Mouse (Mus musculus): Measurements from ENCODE around the gene Trappc4. TPM values are rescaled to one million over a fixed set of nuclear protein-coding genes. Genes with fewer than 3 reads are reported as not detected.
"Not testable (repeated sequence)": the region's sequence is repeated elsewhere in the genome, so short reads cannot be mapped to it uniquely, and the experiment has no call there.

Gene Trappc4
- 10 to 100 TPM; 70.5 to 75.0 TPM for total RNA-seq (2021)
- long read RNA-seq, experiment 1, transcript Trappc4-202 (4 exons, 935 nt), result minor isoform, 7 of 60 reads
- long read RNA-seq, experiment 1, transcript Trappc4-201 (5 exons, 1,220 nt), result major isoform, 51 of 60 reads
- long read RNA-seq, experiment 1, partial matches to known transcripts, result 0 of 60 reads
- long read RNA-seq, experiment 1, other reads (novel, unspliced or antisense), result 1 of 60 reads
- long read RNA-seq, experiment 2, transcript Trappc4-201 (5 exons, 1,220 nt), result major isoform, 60 of 80 reads
- long read RNA-seq, experiment 2, transcript Trappc4-202 (4 exons, 935 nt), result minor isoform, 10 of 80 reads
- long read RNA-seq, experiment 2, partial matches to known transcripts, result 1 of 80 reads
- long read RNA-seq, experiment 2, other reads (novel, unspliced or antisense), result 4 of 80 reads

- peak; percentile 71 to 88 for DNase-seq (ENCODE audit: low spot score in 2 of 2)
Observed at GRCm38 (mm10) chr9:44406906-44407751, at the start of gene Trappc4, which contains the start of gene Rps25. Gene Trappc4 (minus strand): TSS chr9:44407600. Gene Rps25 (plus strand): TSS chr9:44407139.

DNA sequence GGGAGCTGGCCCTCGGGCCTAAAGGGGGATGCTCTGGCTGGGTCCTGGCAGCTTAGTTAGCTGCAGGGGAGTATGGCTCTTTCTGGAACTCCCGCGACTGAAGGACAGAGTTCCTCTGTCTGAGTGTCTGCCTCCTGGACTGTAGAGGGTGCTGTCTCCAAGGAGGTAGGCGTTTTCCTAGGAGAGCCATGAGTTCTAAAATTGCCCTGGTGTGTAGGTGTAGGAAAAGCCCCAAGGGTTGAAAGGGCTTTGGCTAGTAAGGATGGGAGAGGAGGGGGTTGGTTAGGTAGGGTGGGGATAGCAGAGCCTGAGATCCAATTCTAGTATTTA, 47.5 kb upstream of the Trappc4 start, which contains the start of gene Upk2:
Upk2 (minus strand) TSS at position 86 of the 330 bp plus-strand sequence.
- no peak for DNase-seq (ENCODE audit: low spot score in 2 of 2)

DNA sequence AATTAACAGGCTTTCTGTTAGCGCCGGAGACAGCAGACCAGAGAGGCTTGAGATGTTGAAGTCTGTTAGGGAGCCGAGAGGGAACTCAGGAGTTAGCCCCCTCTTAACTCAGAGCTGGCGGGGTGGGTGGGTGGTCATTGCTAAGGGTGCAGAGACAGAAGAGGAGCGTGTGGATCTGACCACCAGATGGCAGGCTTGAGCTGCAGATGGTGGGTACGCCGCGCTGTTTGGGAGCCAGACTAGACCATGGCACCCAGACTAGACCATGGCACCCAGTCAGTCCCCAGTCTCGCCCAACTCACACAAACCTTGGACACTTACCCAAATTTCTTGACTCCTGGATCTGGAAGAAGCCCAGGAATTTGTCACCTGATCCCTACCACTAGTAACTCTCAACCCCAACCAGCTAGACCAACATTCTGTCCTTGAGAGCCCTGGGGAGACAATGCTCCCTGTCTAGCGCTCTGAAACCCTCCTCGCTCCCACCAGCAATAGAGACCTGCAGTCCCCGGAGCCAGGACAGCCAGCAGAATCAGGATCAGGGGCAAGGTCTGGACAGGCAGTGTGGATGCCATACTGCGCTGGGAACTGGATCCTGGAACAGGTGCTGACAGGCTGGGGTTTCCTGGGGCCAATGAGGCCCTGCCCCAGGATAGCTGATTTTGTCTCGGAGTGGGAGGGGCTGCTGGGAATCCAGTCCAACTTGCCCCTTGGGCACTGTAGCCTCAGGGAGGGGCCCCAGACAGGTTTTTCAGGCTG, 46.9 kb upstream of the Trappc4 start:
- DNase-seq (ENCODE audit: low spot score in 2 of 2), result peak; percentile 59 to 64

GRCm38 (mm10) chr9:44450387-44450786, 43.0 kb upstream of the Trappc4 start:
- DNase-seq (ENCODE audit: low spot score in 2 of 2), result no peak

GRCm38 (mm10) chr9:44444402-44445025, 37.1 kb upstream of the Trappc4 start:
- DNase-seq (ENCODE audit: low spot score in 2 of 2), result not testable (repeated sequence)

- no peak for DNase-seq (ENCODE audit: low spot score in 2 of 2)
Observed at GRCm38 (mm10) chr9:44440961-44441360, 33.6 kb upstream of the Trappc4 start, which contains the start of gene Foxr1. Gene Foxr1 (minus strand): TSS chr9:44441136.

GRCm38 (mm10) chr9:44435747-44436146, 28.3 kb upstream of the Trappc4 start:
- DNase-seq (ENCODE audit: low spot score in 2 of 2), result no peak

GRCm38 (mm10) chr9:44432577-44433185, 25.3 kb upstream of the Trappc4 start:
- no peak for DNase-seq (ENCODE audit: low spot score in 2 of 2)

DNA sequence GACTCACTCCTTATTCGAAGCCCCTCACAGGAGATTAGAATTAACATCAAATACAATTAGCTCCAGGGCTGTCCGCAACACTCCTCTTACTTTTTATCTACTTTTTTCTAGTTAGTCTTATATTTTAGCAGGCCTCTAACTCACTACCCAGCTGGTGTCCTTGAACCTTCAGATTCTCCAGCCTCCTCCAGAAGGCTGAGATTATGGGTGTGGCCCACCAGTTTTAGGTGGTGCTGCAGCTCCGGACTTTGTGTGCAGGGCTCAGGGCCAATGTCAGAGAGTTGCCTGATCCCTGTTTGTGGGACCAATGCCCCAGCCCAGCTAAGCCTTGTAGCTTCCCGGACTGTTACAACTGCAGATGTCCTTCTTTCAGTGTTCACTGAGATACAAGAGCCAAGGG, 16.2 kb upstream of the Trappc4 start:
- no peak for DNase-seq (ENCODE audit: low spot score in 2 of 2)

- DNase-seq (ENCODE audit: low spot score in 2 of 2), result no peak
Observed at GRCm38 (mm10) chr9:44420280-44420898, 13.0 kb upstream of the Trappc4 start.

DNA sequence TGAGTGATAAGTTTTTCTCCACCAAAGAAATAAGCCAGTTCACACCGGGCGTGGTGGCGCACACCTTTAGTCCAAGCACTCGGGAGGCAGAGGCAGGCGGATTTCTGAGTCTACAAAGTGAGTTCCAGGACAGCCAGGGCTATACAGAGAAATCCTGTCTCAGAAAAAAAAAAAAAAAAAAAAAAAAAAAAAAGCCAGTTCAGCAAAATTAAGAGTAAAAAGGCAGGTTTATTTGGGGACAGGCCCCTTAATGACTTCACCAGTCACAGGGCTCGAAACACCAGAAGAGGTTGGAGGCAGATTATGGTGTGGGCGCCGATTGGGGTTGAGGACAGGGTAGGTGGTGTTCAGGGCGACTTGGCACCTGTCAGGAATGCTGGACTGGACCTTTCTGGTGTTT, 12.3 kb upstream of the Trappc4 start:
- not testable (repeated sequence) for DNase-seq (ENCODE audit: low spot score in 2 of 2)

GRCm38 (mm10) chr9:44418519-44419385, 11.4 kb upstream of the Trappc4 start, which contains the start of gene Ccdc84:
Gene Ccdc84 (minus strand): TSS chr9:44418569.
- no peak for DNase-seq (ENCODE audit: low spot score in 2 of 2)

DNA sequence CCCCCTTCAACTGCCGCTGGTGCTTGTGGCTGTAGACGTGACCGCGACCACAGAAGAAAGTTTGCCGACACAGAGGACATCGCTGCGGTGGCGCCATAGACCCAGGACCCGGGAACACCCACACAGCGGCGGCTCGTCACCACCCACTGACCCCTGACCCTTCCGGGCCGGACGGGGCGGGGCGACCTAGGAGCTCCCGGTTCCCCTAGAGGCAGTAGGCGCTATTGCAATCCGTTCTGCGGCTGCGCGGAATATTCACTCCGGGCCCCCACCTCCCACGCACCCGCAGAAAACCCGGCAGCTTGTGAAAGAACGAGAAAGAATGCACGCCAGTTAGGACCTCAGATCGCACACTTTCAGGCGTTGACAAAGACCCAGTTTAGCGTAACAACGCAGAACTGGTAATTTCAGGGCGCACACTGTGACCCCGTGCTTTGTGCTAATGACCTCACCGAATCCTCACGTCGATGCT, 10.5 kb upstream of the Trappc4 start:
- peak; percentile 92 to 93 for DNase-seq (ENCODE audit: low spot score in 2 of 2)

GRCm38 (mm10) chr9:44417156-44417891, 9.9 kb upstream of the Trappc4 start:
- DNase-seq (ENCODE audit: low spot score in 2 of 2), result no peak

GRCm38 (mm10) chr9:44412781-44413180, 5.4 kb upstream of the Trappc4 start:
- no peak for DNase-seq (ENCODE audit: low spot score in 2 of 2)

- no peak for DNase-seq (ENCODE audit: low spot score in 2 of 2)
Observed at GRCm38 (mm10) chr9:44412306-44412705, 4.9 kb upstream of the Trappc4 start.

GRCm38 (mm10) chr9:44411601-44412130, 4.3 kb upstream of the Trappc4 start:
- no peak for DNase-seq (ENCODE audit: low spot score in 2 of 2)

Measured in adrenal gland, postnatal 4 days (tissue).